ENCODE assay signal across 8 mouse cellular contexts in genomic region chr1:64616076-64616475, GRCm38 (mm10). TPM values are rescaled to one million over a fixed set of nuclear protein-coding genes. Genes with fewer than 3 reads are reported as not detected.
DNase-seq lines count a peak whose midpoint lies in the region; ATAC-seq and TF ChIP-seq lines count a peak whose summit lies in the region.

No protein-coding gene starts in this region.

- no peaks in the 10 kb centered on the region for H3K27me3 ChIP-seq in heart, embryonic 10.5 days (ENCODE audit: insufficient read depth, poor library complexity, severe bottlenecking)
- H3K27me3 ChIP-seq in CH12.LX (replicated peaks) = no peaks in the 10 kb centered on the region
- H3K27me3 ChIP-seq in heart, postnatal 0 days (ENCODE audit: control insufficient read depth, insufficient read depth, low read length) = no peaks in the 10 kb centered on the region
- H3K27me3 ChIP-seq in liver, postnatal 0 days (ENCODE audit: insufficient read depth, low read length) = no peaks in the 10 kb centered on the region

- TF ChIP-seq CTCF in CH12.LX (conservative IDR thresholded peaks at IDR 0.05 in 1 of 2, IDR thresholded peaks at IDR 0.05 in 1 of 2; ENCODE audit: low read depth in 2 of 2, low read length in 2 of 2) = no peak
- TF ChIP-seq CTCF in heart, postnatal 0 days (IDR thresholded peaks at IDR 0.05; ENCODE audit: low read depth) = no peak
- no peak for TF ChIP-seq CTCF in liver, postnatal 0 days (IDR thresholded peaks at IDR 0.05; ENCODE audit: low read depth)

- peak overlapping the region; percentile 76 for H3K4me3 ChIP-seq in heart, embryonic 10.5 days
- peak overlapping the region; percentile 88 to 91 (median 89) for H3K4me3 ChIP-seq in CH12.LX (replicated peaks in 1 of 3; ENCODE audit: low read depth in 2 of 3, low read length in 2 of 3, poor library complexity in 1 of 3)
- peak overlapping the region; percentile 62 for H3K4me3 ChIP-seq in heart, postnatal 0 days (ENCODE audit: low read depth, low read length)
- peak overlapping the region; percentile 89 for H3K4me3 ChIP-seq in liver, postnatal 0 days (ENCODE audit: low read depth, low read length)

- peak overlapping the region; percentile 96 for H3K9ac ChIP-seq in CH12.LX (ENCODE audit: insufficient read depth, low read depth)
- H3K9ac ChIP-seq in heart, postnatal 0 days (replicated peaks; ENCODE audit: low read depth, low read length) = peak overlapping the region; percentile 64
- peak overlapping the region; percentile 88; the same call in 1 of the 2 replicates for H3K9ac ChIP-seq in liver, postnatal 0 days (replicated peaks)

- peak overlapping the region; percentile 97 for H3K4me2 ChIP-seq in CH12.LX (ENCODE audit: insufficient read depth, low read depth, poor library complexity, severe bottlenecking)
- H3K4me2 ChIP-seq in heart, postnatal 0 days (ENCODE audit: low read depth, low read length) = peak overlapping the region; percentile 85
- H3K4me2 ChIP-seq in liver, postnatal 0 days (ENCODE audit: low read depth, low read length) = peak overlapping the region; percentile 85

- DNase-seq in heart, embryonic 10.5 days (ENCODE audit: low spot score) = no peak
- DNase-seq in heart, adult 8-10 months (ENCODE audit: low spot score) = no peak
- DNase-seq in CH12.LX (ENCODE audit: extremely low read depth) = peak; percentile 21
- no peak for DNase-seq in heart, postnatal 0 days (ENCODE audit: low spot score)
- DNase-seq in liver, postnatal 0 days = no peak
- no peak for DNase-seq in layer of hippocampus, adult 9-11 months
- no peak for DNase-seq in adrenal gland, postnatal 25 days
- DNase-seq in cerebellum, postnatal 10 days = no peak

- no peak for TF ChIP-seq RAD21 in CH12.LX (IDR thresholded peaks at IDR 0.05; ENCODE audit: low read depth, low read length)

- H3K4me1 ChIP-seq in heart, embryonic 10.5 days = peaks cover 8% of the 10 kb centered on the region
- H3K4me1 ChIP-seq in CH12.LX (ENCODE audit: control insufficient read depth in 1 of 2, insufficient read depth in 2 of 2) = peaks cover 13 to 45% of the 10 kb centered on the region in 2 experiments
- H3K4me1 ChIP-seq in heart, postnatal 0 days (ENCODE audit: control insufficient read depth, insufficient read depth) = peaks cover 13% of the 10 kb centered on the region
- peaks cover 10% of the 10 kb centered on the region; the same call in 1 of the 2 replicates for H3K4me1 ChIP-seq in liver, postnatal 0 days (ENCODE audit: insufficient read depth)

- H3K36me3 ChIP-seq in heart, embryonic 10.5 days = peaks cover 9% of the 10 kb centered on the region; the same call in 1 of the 2 replicates
- peaks cover 2 to 27% of the 10 kb centered on the region in 2 experiments for H3K36me3 ChIP-seq in CH12.LX (replicated peaks in 1 of 2; ENCODE audit: control insufficient read depth in 1 of 2, insufficient read depth in 1 of 2, low read length in 1 of 2)
- H3K36me3 ChIP-seq in heart, postnatal 0 days (replicated peaks; ENCODE audit: control insufficient read depth, insufficient read depth, low read length) = peaks cover 20% of the 10 kb centered on the region; the same call in 1 of the 2 replicates
- no peaks in the 10 kb centered on the region; the same call in 1 of the 2 replicates for H3K36me3 ChIP-seq in liver, postnatal 0 days (replicated peaks; ENCODE audit: insufficient read depth, low read length)

- no peak for TF ChIP-seq POLR2A in CH12.LX (IDR thresholded peaks at IDR 0.05; ENCODE audit: low read depth, low read length)

- no peaks in the 10 kb centered on the region; the same call in none of the 2 replicates for H3K79me2 ChIP-seq in CH12.LX (replicated peaks; ENCODE audit: control insufficient read depth, extremely low read depth, insufficient read depth, poor library complexity, severe bottlenecking)

- in situ Hi-C loops in CH12.LX (cut with MboI; ENCODE audit: low pct_ligation_motif_present, low pct_unique_long_range_greater_than_20kb, low sequenced_read_pairs) = loop anchor here (5.0 kb wide), 1 partner anchor 81 kb away; no protein-coding TSS in a partner anchor

- 66% methylated on average over 6 of the region's 6 CpGs for WGBS in heart, embryonic 10.5 days
- WGBS in heart, postnatal 0 days = 53% methylated on average over 6 of the region's 6 CpGs
- 75% methylated on average over 6 of the region's 6 CpGs for WGBS in liver, postnatal 0 days (ENCODE audit: insufficient replicate concordance)

- ATAC-seq in heart, postnatal 0 days (ENCODE audit: insufficient read depth, low read depth) = no peak
- ATAC-seq in liver, postnatal 0 days = no peak

- H3K27ac ChIP-seq in heart, embryonic 10.5 days = peak overlapping the region; percentile 96
- H3K27ac ChIP-seq in CH12.LX (ENCODE audit: insufficient read depth, low read depth) = peak overlapping the region; percentile 97
- H3K27ac ChIP-seq in heart, postnatal 0 days (ENCODE audit: low read depth) = peak overlapping the region; percentile 96
- no peak overlapping the region for H3K27ac ChIP-seq in liver, postnatal 0 days (ENCODE audit: low read depth)

- TF ChIP-seq EP300 in CH12.LX (IDR thresholded peaks at IDR 0.05; ENCODE audit: low read length) = no peak
- TF ChIP-seq EP300 in heart, postnatal 0 days (IDR thresholded peaks at IDR 0.05; ENCODE audit: low read depth) = no peak
- TF ChIP-seq EP300 in liver, postnatal 0 days (IDR thresholded peaks at IDR 0.05; ENCODE audit: low read depth) = no peak

- no peaks in the 10 kb centered on the region for H3K9me3 ChIP-seq in heart, embryonic 10.5 days
- H3K9me3 ChIP-seq in CH12.LX (replicated peaks; ENCODE audit: low read length) = no peaks in the 10 kb centered on the region
- no peaks in the 10 kb centered on the region for H3K9me3 ChIP-seq in heart, postnatal 0 days (replicated peaks; ENCODE audit: control insufficient read depth, low read length)
- H3K9me3 ChIP-seq in liver, postnatal 0 days (ENCODE audit: low read length) = no peaks in the 10 kb centered on the region

- dilution Hi-C loops in CH12.LX (cut with MboI; ENCODE audit: extremely low pct_ligation_motif_present, extremely low pct_unique_long_range_greater_than_20kb, low sequenced_read_pairs) = no loop called here

TF ChIP-seq in CH12.LX, 34 proteins besides CTCF, POLR2A, EP300 and RAD21:
- no peak for TF ChIP-seq POLR2AphosphoS2 (IDR thresholded peaks at IDR 0.05; ENCODE audit: low read depth, low read length)
- TF ChIP-seq IRF4 (IDR thresholded peaks at IDR 0.05; ENCODE audit: low read depth, low read length) = no peak
- no peak for TF ChIP-seq MEF2A (IDR thresholded peaks at IDR 0.05; ENCODE audit: borderline replicate concordance, low read depth, low read length)
- TF ChIP-seq MYC (IDR thresholded peaks at IDR 0.05; ENCODE audit: low read depth, low read length) = no peak
- TF ChIP-seq ZMIZ1 (IDR thresholded peaks at IDR 0.05; ENCODE audit: low read depth, low read length) = no peak
- TF ChIP-seq PAX5 (IDR thresholded peaks at IDR 0.05; ENCODE audit: low read length) = no peak
- no peak for TF ChIP-seq TCF12 (IDR thresholded peaks at IDR 0.05; ENCODE audit: low read depth, low read length)
- TF ChIP-seq SMC3 (IDR thresholded peaks at IDR 0.05; ENCODE audit: low read depth, low read length) = no peak
- no peak; the same call in 1 of the 2 replicates for TF ChIP-seq CHD2 (IDR thresholded peaks at IDR 0.05; ENCODE audit: low read length)
- TF ChIP-seq CHD1 (IDR thresholded peaks at IDR 0.05; ENCODE audit: low read depth, low read length) = no peak
- no peak for TF ChIP-seq JUN (IDR thresholded peaks at IDR 0.05; ENCODE audit: insufficient read depth, low read depth, low read length)
- no peak for TF ChIP-seq BHLHE40 (IDR thresholded peaks at IDR 0.05; ENCODE audit: low read depth, low read length)
- TF ChIP-seq JUND (conservative IDR thresholded peaks at IDR 0.05; ENCODE audit: low read depth, low read length) = no peak
- TF ChIP-seq MAZ (IDR thresholded peaks at IDR 0.05; ENCODE audit: low read depth, low read length) = no peak
- no peak for TF ChIP-seq ZKSCAN1 (IDR thresholded peaks at IDR 0.05; ENCODE audit: borderline replicate concordance, low read depth, low read length)
- no peak for TF ChIP-seq USF2 (conservative IDR thresholded peaks at IDR 0.05; ENCODE audit: low read depth, low read length)
- TF ChIP-seq ZNF384 (IDR thresholded peaks at IDR 0.05; ENCODE audit: low read depth, low read length) = no peak
- TF ChIP-seq MAFK (IDR thresholded peaks at IDR 0.05; ENCODE audit: insufficient replicate concordance, low read length) = no peak
- TF ChIP-seq UBTF (IDR thresholded peaks at IDR 0.05; ENCODE audit: low read depth, low read length) = no peak

RNA-seq across cellular contexts. Expression of gene Mettl21a, which starts 1.0 kb away (rescaled TPM):
- 14.7 and 14.9 TPM in 2 replicates for polyA plus RNA-seq in heart, embryonic 10.5 days (2016; fragmentation: Nextera tagmentation; extraction: Ambion mirVana)
- 10 to 100 TPM in 1 of 4 experiments, 1 to 10 TPM in 3; 6.5 to 10.0 (median 7.9) TPM for total RNA-seq in heart, adult 8-10 months (2022)
- total RNA-seq in CH12.LX (2012; rRNA removed) = 19.6 and 25.7 TPM in 2 replicates
- total RNA-seq in CH12.LX (2014; rRNA removed) = 38.8 and 40.1 TPM in 2 replicates
- polyA plus RNA-seq in CH12.LX (2012; ENCODE audit: insufficient read length, low read depth) = 18.4 and 18.9 TPM in 2 replicates
- 10.2 and 21.0 TPM in 2 replicates for total RNA-seq in heart, postnatal 0 days (2014; rRNA removed; ENCODE audit: low replicate concordance)
- polyA plus RNA-seq in heart, postnatal 0 days (2015; fragmentation: Nextera tagmentation; extraction: Ambion mirVana) = 9.9 and 10.3 TPM in 2 replicates
- 6.7 and 7.4 TPM in 2 replicates for polyA plus RNA-seq in liver, postnatal 0 days (2015; fragmentation: Nextera tagmentation; extraction: Ambion mirVana)
- 16.1 and 27.7 TPM in 2 replicates for total RNA-seq in adrenal gland, postnatal 25 days (2021)
